Mouse (Mus musculus) bone marrow, adult 2 months (tissue): ENCODE data around the gene Mpst.

Source experiments
- CTCF ChIP-seq: fragments of 200-500 bp; IDR thresholded peaks from 2 replicates; pipeline ENCODE4 v1.5.1; 2011; ENCODE audit warnings: low read length, control low read depth; ENCODE audit not compliant: control insufficient read depth, insufficient read depth
- POLR2A ChIP-seq: fragments of 200-500 bp; IDR thresholded peaks from 2 replicates; pipeline ENCODE4 v1.6.1; 2011; ENCODE audit warnings: low read depth, mild to moderate bottlenecking, control low read depth, low read length, borderline replicate concordance; ENCODE audit not compliant: control insufficient read depth

- TF ChIP-seq POLR2A (no peak), CTCF (peak; percentile 52; the same call in 1 of the 2 replicates)
Observed at GRCm38 (mm10) chr15:78434896-78435520, 28.8 kb downstream of the Mpst start.
